Mouse (Mus musculus) megakaryocyte-erythroid progenitor cell, adult 5-6 weeks (primary cell): ENCODE measurements around the gene Rtl5. TPM values are rescaled to one million over a fixed set of nuclear protein-coding genes. Genes with fewer than 3 reads are reported as not detected.
"Not testable (repeated sequence)": the region's sequence is repeated elsewhere in the genome, so short reads cannot be mapped to it uniquely, and the experiment has no call there.

ENCODE experiments used
- ATAC-seq: replicated peaks from 2 replicates; pipeline ENCODE4 v1.8.0; 2016; ENCODE audit warnings: mild to moderate bottlenecking, inconsistent platforms; ENCODE audit not compliant: severe bottlenecking, poor library complexity, low FRiP score, low TSS enrichment
- total RNA-seq, 2 experiments: library from RNA; stranded (forward) in 1 of 2; stranded (reverse) in 1 of 2; fragments of 200-1000, 215-1000 nt in 1 of 2; fragments of >200 nt in 1 of 2; fragmentation: Nextera tagmentation in 1 of 2; gene quantifications; 2 replicates each; pipeline ENCODE4 v1.2.3; 2014 to 2017

The Rtl5 gene
- total RNA-seq (2014; fragmentation: Nextera tagmentation) (0.52 and 4.6 TPM in 2 replicates), total RNA-seq (2017) (1.2 TPM in 1 of 2 replicates, not detected in the other)

DNA sequence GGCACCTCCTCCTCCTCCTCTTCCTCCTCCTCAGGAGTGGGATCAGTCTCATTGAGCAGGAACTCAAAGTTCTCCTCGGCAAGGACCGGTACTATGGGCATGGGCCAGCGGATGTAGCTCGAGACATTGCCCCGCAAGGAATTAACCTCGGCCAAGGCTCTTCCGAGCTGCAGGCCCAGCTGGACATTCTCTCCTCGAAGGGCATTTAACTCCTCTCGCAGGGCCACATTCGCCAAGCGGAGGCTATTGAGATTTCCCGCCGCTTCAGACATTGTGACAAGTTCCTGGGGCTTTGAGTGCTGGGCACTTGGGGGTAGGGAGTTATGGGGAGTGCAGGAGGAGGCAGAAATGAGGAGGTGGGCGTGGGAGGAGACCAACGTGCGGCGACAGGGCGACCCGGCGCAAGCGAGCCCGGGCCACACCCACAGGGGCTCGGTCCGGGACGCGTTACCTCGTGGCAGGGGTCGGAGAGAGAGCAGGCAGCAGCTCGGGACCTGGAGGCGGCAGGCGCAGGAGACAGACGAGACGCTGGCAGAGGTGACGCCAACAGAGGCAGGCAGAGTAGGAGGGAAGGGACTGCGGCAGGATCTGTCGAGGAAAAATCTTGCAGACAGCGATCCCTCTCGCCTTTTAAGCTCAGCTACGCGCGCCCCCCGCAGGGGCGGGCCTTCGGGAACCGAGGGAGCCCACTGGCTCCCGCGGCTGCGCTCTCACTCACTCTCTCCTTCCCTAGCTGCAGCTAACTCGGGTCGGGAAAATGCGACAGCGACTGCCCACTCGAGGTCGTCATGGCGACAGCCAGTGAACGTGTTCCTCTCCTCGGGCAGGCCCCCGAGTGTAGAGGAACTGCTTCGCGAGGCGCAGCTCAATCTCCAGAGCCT is at the start of gene Rtl5:
Gene Rtl5 (minus strand): TSS at position 714 of the 881 bp plus-strand sequence.
- peak; percentile 64 for ATAC-seq

DNA sequence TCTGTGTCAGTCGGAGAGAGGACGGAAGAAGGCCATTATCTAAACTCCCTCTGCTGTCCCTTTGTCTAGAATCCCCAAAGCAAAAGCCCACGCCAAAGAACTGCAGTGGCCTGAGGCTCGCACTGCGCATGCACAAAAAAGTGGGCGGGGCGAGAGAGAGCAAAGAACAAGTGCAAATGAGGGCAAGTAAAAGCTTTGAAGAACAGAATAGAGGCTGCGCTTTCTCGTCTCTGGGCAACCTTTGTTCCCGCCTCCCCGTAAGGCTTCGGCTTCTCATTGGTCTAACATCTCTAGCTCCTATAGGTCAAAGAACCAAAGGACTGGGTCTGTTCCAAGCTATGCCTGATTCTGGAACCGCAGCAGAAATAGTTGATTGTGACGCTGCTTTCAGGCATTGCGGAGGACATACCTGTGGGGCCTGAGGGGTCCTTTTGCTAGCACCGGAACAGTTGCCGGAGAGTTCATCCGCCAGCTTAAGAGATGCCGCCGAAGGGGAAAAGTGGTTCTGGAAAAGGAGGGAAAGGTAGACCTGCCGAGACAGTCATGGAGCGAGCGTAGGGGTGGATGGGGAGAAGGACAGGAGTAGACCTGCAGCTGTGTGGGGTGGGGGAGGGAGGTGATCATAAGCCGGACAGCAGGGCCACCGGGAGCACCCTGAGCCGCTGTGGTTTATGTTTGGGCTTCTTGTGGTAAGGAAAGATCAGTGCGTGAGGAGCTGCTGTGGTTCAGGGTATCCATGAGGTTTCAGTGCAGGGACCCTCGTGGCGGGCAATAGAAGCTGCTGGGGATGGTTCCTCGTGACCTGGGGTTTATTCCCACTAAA is 48.1 kb upstream of the Rtl5 start, which contains the start of gene Pin4:
Gene Pin4 (plus strand): TSS at position 406 of the 823 bp plus-strand sequence.
- peak; percentile 100 for ATAC-seq

DNA sequence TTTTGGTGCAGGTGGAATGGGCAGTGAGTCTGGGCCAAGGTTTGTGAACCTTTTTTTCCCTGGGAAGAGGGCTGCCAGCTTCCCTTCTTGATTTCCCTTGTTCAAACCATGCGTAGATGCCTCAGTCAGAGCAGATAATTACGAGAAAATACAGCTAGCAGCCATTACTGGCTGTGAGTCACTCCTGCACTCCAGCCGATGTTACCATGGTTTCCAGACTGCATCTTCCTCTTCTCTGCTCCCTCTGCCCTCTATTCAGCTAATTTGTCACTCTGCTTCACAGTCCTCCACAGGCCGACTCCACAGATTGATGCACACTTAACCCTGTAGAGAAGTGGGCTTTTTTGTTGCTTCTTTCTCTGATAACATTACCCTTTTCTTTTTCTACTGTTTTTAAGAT is 44.6 kb upstream of the Rtl5 start:
- no peak for ATAC-seq

DNA sequence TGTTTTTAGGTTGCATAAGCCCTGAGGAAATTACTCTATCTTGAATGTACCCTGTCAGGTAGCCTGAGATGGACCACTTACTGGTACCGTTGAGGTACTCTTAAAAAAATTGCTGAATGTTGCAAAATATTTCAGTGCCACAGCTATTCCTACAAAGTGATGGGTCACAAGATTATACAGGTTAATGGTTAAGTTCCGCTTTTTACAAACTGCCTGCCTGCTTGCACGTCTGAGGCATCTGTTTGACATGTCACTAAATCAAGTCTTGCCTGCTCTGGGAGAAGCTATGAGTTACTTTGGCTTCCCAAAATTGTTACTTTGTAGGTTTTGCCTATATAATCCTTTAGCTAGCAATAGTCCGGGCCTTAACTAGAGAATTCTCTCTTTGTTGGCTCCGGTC is 38.2 kb upstream of the Rtl5 start:
- ATAC-seq, result not testable (repeated sequence)

DNA sequence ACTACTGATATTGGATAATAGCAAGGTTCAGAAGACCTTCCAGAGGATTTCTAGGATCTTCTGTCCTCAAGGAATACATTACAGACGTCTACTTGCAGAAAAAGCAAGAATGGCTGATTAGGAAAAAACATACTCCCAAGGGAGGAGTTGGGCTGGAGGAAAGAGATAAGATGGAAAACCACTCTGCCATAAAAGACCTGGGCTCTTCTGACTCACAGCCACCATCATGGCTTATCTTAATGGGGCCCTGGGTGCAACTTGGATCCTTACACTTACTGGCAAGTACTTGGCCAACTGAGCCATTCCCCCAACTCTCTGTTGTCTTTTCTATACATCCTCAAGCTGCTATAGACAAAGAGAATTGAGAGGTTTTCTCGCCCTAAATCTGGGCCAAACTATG is 32.7 kb upstream of the Rtl5 start:
- not testable (repeated sequence) for ATAC-seq

DNA sequence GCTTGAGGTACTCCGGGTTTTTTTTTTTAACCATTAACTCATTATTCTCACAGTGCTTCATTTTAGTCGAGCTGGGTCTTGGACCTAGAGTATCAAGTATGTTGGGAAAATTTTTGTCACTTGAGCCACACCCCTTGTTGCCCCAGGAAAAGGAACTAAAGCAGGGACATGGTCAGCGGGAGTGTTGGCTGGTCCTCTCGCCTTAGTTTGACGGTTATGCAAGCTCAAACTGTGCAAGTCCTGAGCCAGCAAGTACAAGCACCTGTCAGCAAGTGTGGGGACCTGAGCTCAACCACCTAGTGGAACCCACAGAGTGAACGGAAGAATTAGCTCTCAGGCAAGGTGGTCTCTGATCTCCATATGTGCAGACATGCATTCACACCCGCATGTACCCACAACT is 30.8 kb upstream of the Rtl5 start:
- no peak for ATAC-seq

DNA sequence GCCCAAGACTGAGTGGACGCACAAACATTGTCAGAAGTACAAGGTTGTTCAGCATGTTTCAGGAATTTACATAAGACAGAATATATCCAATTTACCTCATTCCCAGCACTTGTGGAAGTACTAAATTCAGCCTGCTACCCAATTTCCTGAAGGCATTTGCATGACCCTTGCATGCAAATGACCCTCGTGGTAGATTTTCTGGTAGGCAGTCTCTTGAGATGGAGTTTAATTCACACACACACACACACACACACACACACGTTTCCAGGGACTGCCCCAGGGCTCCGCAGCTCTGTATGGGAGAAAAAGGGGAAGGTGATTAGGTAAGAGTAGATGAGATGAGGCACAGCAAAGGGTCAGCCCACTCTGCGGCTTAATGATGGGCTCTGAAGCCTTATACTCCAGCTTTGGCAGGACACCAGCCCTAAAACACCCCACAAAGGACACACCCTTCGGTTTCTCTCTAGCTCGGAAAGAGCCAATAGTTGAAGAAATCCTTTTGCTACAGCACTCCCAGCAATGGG is 23.3 kb upstream of the Rtl5 start:
- ATAC-seq, result no peak

DNA sequence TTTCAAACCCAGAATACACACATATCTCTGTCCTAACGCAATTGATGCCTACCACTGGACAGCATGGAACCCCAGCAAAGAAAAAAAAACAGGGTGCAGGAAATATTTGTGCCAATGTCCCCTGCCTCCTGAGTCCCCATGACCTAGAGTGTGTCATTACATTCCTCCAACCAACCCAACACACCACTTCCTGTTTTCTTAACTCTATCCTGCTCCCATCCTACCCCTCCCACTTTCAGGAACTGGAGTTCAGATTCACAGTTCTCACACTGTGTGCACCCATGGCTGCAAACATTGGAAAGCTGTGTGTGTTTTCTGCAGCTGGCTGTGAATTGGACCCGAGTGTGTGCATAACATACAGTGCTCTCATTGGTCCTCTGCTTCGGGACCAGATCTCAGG is 19.5 kb upstream of the Rtl5 start:
- no peak for ATAC-seq

DNA sequence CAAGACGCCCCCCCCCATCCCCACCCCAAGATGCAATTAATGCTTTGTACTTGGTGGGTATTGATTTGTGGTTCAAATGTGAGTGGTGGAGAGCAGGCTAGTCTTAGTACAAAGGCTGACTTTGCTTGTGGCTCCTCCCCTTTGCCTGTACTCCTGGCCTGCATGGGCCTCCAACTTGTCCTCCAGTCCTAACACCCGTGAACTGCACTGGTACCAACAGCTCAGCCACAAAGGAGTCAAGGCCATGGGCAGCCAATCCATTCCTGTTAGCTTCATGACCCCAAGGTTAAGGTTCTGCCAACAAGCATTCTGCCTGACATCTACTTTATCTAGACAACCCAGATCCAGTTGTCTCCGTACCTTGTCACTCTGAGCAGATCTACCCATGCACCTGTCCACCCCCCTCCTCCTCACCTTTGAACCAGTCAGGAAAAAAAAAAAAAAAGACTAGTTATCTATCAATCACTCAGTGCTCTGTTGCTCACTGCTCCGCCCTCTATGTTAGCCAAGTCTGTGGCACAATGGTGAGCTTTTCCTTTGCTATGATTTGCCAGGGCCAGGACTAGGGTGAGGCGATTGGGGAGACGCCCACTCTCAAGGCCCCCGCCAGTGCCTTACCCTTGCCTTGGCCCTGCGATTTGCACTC is 14.8 kb upstream of the Rtl5 start:
- ATAC-seq, result no peak

DNA sequence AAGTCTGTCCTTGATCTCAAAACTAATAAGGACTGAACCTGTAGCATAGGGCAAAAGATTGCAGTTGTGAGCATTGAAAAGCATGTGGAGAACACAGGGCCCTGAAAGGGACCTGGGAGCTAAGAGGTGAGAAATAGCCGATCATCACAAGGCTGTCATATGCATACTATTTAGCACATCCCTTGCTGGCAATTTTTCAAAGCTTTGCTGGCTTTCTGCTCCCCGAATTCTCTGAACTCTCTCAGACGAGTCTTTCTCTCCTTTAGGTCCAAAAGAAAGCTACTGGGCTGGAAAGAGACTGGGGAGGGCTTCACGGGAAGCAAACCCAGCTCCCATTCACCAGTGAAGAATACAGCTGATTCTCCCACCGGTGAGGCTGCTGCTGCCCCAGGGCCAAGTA is 11.2 kb upstream of the Rtl5 start:
- no peak for ATAC-seq

DNA sequence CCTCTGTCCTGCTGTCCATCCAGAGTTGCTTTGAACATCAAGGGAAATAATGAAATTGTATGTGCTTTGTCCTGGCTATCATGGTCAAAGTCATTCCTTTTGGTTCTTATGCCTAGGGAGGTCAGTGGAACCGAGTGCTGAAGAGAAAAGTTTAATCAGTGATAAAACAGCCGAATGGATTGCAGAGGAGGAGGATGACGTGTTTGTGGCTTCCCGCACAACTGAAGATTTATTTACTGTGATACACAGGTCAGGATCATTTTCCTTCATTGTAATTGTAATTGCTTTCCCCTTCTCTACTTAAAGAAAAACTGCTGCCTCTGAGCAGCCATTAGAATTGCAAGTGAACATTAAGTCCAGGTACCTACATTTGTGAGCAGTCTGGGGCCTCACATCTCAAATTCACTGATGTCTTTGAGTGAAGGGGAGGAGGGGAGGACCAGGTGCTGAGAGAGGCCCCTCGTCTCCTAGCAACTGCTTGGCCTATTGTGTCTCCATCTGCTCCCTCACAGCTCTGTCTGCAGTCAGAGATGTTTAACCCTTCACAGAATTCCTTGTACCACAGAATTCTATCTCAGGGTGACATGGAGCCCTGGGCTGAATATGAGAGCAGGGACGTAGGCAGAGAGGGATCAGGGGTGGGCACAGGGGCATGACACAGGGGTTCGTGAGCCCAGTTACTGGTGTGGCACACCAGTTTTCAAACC is 10.6 kb upstream of the Rtl5 start:
- no peak for ATAC-seq

DNA sequence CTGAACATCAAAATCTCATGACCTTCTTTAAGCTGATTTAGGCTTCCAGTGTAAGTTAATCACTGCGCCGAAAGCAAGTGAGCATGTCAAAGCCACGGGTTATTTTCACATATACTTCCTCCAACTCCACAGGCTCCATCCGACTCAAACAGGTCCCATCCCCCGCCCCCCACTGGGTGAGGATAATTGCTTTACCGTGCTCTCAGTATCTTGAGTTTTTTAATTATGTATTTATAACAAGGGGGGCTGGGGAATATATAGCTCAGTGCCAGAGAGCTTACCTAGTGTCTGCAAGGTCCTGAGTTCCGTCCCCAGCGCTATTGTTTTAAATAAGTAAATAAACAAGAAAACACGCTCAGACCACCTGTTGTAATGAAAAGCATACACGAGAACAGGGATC is 10.0 kb upstream of the Rtl5 start:
- no peak for ATAC-seq

DNA sequence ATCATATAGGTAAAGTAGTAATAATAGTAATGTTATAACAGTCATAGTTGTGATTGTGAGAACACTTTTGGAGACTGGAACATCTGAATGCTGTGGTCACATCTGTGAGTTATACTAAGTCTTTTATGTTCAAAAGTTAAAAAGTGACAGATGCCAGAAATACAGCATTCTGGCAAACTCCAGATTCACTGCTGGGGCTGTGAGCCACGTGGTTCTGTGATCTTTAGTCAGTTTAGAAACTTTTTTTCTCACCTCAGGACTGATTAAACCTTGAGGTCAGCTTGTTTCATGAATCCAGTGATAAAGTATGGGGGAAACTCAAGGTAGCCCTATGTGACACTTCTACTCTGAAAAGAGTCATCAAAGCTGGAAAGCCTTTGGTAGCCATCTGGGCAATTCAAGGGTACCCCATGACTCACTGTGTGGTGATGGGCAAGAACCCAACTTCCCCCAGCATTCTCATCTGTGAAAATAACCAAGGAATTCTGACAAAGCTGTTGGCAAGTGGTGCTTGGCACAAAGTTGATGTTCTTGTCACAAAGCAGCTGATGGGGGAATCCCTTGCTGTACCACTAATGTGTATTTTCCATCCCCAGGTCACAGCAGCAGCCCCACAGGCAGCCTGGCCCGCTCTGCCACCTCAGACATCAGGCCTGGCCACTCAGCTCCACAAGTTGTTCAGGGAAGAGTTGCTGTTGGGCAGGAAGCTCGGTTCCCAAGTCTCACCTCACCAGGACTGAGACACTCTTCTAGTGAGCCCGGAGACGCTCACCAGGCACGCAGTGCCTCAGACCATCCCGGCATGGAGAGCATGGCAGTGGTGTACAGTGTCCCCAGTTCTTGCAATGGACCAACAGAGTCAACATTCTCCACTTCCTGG is 6.0 kb upstream of the Rtl5 start:
- no peak for ATAC-seq

DNA sequence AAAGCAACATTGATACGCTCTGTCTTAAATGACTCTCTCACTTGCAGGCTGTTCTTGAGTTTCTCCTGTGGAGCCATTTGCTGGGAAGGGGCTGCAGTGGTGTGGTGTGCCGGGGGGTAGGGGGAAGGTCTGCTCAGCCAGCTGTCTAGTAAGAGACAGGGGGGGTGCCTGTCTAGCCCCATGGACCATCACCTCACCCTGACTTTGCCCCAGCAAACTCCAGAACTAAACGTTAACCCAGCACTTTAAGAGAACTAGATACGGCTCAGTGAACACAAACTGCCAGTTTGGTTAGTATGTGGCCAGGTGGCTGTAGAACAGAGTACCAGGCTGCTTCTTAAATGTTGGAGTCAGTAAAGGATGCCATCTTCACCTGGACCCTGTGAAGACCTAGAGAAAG is 4.1 kb upstream of the Rtl5 start:
- no peak for ATAC-seq

DNA sequence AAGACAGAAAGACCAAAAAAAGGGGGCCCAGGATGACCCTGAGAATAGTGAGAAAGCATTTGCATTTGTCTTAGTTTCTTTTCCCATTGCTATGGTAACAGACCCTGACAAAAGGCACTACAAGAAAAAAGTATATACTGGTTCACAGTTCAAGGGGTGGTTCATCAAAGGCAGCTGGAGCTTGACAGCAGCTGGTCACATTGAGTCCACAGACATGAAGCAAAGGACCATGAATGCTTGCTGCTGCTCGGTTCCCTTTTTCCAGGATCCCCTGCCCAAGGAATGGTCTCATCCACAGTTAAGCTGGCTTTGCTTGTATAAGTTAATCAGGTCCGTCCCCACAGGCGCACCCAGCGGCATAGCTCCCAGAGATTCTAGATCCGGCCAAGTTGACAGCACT is 3.3 kb upstream of the Rtl5 start:
- no peak for ATAC-seq

DNA sequence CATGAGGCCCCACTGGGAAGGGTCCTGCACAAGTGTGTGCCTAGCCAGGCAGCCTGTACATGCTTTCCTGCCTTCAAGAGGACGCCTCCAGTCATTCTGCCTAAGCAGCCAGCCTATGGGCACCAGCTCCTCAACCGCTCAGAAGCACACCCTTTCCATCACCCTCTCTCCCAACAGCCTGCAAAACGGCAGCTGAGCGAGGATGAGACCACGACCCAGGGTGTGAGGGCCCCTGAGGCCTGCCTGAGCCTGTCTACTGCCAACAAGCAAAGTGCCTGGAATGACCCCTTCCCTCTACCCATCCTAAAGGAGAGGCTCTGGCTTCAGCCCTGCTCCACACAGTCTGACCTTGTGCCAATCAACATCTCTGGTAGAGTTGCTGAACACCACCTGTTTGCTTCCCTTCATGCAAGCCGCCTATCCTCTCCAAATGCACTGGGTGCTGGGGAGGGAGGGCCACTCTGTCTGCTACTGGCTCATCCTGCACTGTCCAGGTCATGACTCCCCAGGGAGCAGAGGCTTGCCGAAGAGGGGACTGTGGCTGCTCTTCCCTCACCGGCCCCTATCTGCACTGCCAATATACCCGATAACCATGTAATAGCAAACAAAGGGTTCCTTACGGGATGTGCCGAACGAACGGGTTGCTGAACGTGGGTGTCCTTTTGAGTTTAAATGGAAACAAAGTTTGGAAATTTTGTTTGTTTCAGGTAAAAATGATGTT is 2.7 kb upstream of the Rtl5 start:
- no peak for ATAC-seq

DNA sequence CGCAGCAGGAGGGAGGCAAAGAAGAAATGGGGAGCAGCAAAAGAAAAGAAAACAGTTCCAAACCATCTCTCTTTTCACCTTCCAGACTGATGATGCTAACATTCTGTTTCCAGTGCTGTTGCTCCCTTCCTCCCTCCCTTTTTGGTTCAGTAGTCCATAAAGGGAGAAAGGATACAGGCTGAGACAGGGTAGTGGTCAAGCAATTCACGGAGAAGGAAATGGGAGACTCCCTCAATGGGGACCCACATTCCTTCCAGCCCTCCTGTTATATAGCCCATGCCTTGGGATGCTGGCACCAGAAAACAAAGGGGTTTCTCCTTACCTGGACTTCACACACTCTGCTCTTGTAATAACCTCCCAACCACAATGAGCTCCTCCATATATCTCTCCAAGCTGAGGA is 413 bp upstream of the Rtl5 start:
- no peak for ATAC-seq
